Mouse (Mus musculus) right cerebral cortex, postnatal 14 days (tissue): ENCODE results near the gene Baz2a.
A peak's percentile ranks its signal among the peaks of the same experiment; 100 is the strongest.
"Not testable (repeated sequence)": the region's sequence is repeated elsewhere in the genome, so short reads cannot be mapped to it uniquely, and the experiment has no call there.

ENCODE experiments used
- DNase-seq: peaks from one replicate; pipeline ENCODE4 v3.0.0; 2022

Baz2a gene

DNA sequence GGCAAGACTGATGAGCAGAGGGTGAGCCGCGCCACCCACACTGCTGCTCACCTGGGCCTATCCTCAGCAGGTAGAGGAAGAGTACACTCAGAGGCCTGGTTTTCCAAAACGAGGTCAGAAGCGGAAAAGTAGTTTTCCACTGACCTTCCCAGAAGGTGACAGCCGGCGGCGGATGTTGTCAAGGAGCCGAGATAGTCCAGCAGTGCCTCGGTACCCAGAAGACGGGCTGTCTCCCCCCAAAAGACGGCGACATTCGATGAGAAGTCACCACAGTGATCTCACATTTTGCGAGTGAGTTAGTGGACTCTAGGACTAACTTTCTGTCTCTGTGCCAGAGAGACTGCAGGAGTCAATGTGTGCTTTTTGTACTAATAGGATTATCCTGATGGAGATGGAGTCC, 34.6 kb downstream of the Baz2a start:
- DNase-seq = no peak

- DNase-seq = no peak
These were observed 36.1 kb downstream of the Baz2a start for GRCm38 (mm10) chr10:128127497-128127896.

DNA sequence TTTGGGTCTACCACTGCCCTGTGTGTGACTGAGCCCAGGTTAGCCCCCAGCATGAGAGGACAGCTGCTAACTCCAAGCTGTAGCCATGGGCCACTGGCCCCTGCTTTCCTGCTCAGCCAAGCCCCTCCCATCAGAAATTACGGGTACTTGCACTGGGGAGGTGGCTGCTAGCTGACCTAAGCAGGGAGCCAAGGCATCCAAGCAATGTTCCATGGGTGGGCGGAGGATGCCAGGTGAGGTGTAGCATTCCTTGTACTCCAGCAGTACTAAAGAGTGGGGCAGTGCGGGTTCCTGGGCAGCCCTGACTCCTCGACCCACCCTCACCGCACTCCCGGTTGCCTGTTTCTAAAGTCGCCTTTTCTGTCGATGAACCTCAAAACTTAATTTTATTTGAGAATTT, 36.8 kb downstream of the Baz2a start:
- no peak for DNase-seq

DNA sequence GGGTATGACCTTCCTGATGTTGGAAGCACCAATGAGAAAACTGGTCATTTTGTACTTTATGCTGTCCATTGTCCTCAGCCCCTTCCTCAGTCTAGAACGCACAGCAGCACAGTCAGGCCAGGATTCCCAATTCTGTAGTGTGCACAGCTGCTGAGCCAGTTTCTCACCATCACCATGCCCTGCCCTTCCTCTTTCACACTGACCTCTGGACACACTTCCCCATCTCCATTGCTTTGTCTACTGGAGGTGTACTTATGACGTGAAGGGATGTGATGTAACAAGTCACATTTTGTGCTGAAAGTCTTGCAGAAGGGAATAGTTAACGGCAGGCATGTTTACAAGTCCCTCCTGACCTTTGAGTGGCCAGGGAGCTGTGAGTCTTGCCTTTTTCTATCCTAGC, 39.9 kb downstream of the Baz2a start:
- DNase-seq = no peak

- DNase-seq = no peak
These were observed 40.4 kb downstream of the Baz2a start for GRCm38 (mm10) chr10:128131812-128132211.

- peak; percentile 26 for DNase-seq
These were observed 42.4 kb downstream of the Baz2a start for GRCm38 (mm10) chr10:128133650-128134332.

- no peak for DNase-seq
These were observed 44.0 kb downstream of the Baz2a start for GRCm38 (mm10) chr10:128135374-128135773.

- peak; percentile 28 for DNase-seq
These were observed 49.0 kb downstream of the Baz2a start for GRCm38 (mm10) chr10:128140236-128140952.

- DNase-seq = no peak
These were observed 50.8 kb downstream of the Baz2a start for GRCm38 (mm10) chr10:128142165-128142564.

DNA sequence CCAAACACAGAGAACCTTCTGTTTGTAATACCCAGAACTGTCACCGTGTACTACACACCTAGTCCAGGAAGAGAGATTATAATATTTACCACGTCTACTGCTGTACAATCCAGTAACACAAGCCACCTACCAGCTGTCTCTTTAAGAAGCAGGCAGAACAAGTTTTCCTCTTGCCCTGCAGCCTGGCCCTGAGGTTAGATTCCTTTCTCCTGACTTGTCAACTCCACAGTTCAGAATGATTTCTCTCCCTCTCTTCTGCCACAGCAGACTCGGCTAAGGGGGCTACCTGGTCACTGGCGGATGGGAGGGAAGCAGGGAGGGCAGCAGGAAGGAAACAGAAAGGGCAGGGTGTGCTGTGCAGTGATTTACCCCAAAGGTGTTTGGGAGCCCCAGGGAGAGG, 52.3 kb downstream of the Baz2a start:
- DNase-seq = no peak

- DNase-seq = no peak
These were observed 53.6 kb downstream of the Baz2a start for GRCm38 (mm10) chr10:128144961-128145360.

GRCm38 (mm10) chr10:128148789-128149365, 57.5 kb downstream of the Baz2a start:
- no peak for DNase-seq

- DNase-seq = no peak
These were observed 58.2 kb downstream of the Baz2a start for GRCm38 (mm10) chr10:128149592-128149991.

DNA sequence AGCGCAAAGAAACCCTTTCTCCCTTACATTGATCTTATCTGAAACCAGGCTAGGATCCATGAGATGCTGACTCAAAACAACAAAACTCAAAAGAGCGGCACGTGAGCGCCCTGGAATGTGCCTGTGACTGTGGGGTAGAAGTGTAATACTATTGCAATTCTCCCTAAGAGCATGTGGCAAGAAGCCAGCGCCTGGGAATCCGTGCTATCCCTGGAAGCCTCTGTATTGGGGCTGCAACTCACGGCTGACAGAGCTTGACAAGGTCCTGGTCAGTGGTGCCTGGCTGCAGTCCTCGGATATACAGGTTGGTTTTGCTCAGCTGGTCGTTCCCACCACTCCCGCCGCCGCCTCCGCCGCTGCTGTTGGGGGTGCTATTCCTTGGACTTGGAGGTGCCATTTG, 59.6 kb downstream of the Baz2a start:
- peak; percentile 25 for DNase-seq

DNA sequence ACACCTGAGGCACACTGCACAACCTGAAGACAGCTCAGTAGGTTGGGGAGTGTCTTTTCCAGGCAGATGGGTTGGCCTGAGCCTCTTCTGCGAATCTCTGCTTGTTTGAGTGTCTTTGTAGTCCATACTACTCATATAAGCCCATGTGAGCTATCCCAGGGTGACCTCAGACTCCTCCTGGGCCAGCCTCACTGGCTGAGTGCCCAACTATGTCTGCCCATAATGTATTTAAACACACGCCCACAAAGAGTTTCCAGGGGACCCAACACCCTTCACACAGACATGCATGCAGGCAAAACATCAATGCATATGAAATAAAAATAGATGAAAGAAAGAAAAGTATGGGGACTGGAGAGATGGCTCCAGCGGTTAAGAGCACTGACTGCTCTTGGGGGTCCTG, 62.6 kb downstream of the Baz2a start:
- DNase-seq = no peak

DNA sequence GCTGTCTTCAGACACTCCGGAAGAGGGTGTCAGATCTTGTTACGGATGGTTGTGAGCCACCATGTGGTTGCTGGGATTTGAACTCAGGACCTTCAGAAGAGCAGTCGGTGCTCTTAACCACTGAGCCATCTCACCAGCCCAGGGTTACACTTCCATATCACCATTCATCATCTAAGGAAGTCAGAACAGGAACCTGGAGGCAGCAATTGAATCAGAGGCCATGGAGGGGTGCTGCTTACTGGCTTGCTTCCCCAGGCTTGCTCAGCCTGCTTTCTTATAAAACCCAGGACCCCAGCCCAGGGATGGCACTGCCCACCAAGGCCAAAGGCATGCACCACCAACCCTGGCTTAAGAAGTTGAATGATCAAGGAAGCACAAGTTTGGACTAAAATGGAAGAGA, 74.3 kb downstream of the Baz2a start:
- DNase-seq = not testable (repeated sequence)

- DNase-seq = no peak
These were observed 75.7 kb downstream of the Baz2a start for GRCm38 (mm10) chr10:128167091-128167490.

DNA sequence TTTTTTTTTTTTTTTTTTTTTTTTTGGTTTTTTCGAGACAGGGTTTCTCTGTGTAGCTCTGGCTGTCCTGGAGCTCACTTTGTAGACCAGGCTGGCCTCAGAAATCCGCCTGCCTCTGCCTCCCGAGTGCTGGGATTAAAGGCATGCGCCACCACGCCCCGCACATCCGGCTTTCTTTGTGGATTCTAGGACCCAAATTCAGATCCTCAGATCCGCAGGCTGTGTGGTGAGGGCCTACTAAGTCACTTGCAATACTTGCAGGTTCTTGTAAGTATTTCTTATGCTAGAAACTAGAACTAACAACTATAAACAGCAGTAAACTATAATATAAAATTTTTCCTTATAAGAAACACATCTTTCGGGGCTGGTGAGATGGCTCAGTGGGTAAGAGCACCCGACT, 80.0 kb downstream of the Baz2a start:
- not testable (repeated sequence) for DNase-seq

- DNase-seq = no peak
These were observed 83.9 kb downstream of the Baz2a start for GRCm38 (mm10) chr10:128175302-128175701.

DNA sequence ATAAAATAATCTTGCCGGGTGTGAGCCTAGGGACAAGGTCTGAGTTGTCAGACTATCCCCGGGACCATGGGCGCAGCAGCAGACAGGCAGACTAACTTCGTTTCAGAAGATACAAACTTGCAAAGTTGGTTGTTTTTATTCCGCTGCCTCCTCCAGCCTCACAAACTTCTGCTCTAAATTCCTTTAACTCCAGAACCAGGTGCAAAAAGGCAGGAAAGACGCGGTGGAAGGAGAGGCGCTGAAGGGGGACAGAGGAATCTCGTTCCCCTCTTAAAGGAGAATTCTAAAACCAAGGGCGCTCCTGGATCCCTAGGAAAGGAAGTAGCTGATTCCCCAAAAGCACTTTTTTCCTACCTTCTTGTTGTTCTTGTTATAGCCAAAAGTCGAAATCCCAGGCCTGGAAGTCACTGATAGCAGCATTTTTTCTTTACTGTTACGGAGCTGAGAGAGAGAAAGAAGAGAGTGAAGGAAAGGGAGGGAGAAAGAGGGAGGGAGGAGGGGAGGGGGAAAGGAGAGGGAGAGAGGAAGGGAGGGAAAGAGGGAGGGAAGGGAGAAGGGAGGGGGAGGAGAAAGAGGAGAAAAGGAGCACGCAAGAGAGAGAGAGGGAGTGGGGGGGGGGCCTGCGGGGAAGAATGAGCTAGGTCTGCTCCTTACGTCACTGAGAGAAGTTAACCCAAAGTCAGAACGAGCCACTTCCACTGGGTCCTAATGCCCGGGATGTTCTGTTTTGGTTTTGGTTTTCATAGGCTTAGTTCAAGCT, 84.8 kb downstream of the Baz2a start:
- DNase-seq = peak; percentile 22

GRCm38 (mm10) chr10:128177316-128177715, 85.9 kb downstream of the Baz2a start:
- DNase-seq = no peak
